Mouse (Mus musculus) MEL (cell line): Measurements from ENCODE around the gene Odaph.

ENCODE experiments used
- CTCF ChIP-seq, 3 experiments: IDR thresholded peaks in 2 of 3; conservative IDR thresholded peaks in 1 of 3; 2 replicates each; pipeline ENCODE4 v1.5.1; 2011 to 2012; ENCODE audit warnings: low read length in 3 of 3, low read depth in 2 of 3, mild to moderate bottlenecking in 2 of 3, improper control_type of control experiment in 1 of 3, inconsistent platforms in 1 of 3, mixed read lengths in 1 of 3, moderate library complexity in 1 of 3; ENCODE audit not compliant: control insufficient read depth in 1 of 3, insufficient read depth in 1 of 3, poor library complexity in 1 of 3, severe bottlenecking in 1 of 3
- EP300 ChIP-seq, 2 experiments: IDR thresholded peaks; 2 replicates each; pipeline ENCODE4 v1.6.1; 2011; ENCODE audit warnings: improper control_type of control experiment in 2 of 2, low read length in 2 of 2, low read depth in 1 of 2, mild to moderate bottlenecking in 1 of 2
- JUND ChIP-seq: IDR thresholded peaks from 2 replicates; pipeline ENCODE4 v1.6.1; 2011; ENCODE audit warnings: low read depth, mild to moderate bottlenecking, improper control_type of control experiment, low read length
- NRF1 ChIP-seq: IDR thresholded peaks from 2 replicates; pipeline ENCODE4 v1.6.1; 2014; ENCODE audit warnings: low read depth, mild to moderate bottlenecking, inconsistent platforms, low read length, improper control_type of control experiment, moderate library complexity; ENCODE audit not compliant: poor library complexity, insufficient read depth, severe bottlenecking
- POLR2A ChIP-seq, 2 experiments: IDR thresholded peaks; 2 replicates each; pipeline ENCODE4 v1.6.1; 2011 to 2012; ENCODE audit warnings: low read length in 2 of 2, mild to moderate bottlenecking in 2 of 2, control low read depth in 1 of 2, improper control_type of control experiment in 1 of 2, low read depth in 1 of 2, moderate library complexity in 1 of 2; ENCODE audit not compliant: control insufficient read depth in 1 of 2, insufficient read depth in 1 of 2, poor library complexity in 1 of 2
- TBP ChIP-seq: IDR thresholded peaks from 2 replicates; pipeline ENCODE4 v1.8.0; 2011; ENCODE audit warnings: low read depth, low read length, improper control_type of control experiment
- USF1 ChIP-seq: IDR thresholded peaks from 2 replicates; pipeline ENCODE4 v1.6.1; 2014; ENCODE audit warnings: low read depth, mild to moderate bottlenecking, inconsistent platforms, low read length, improper control_type of control experiment, moderate library complexity
- ZNF384 ChIP-seq: IDR thresholded peaks from 2 replicates; pipeline ENCODE4 v1.6.1; 2012; ENCODE audit warnings: low read depth, mild to moderate bottlenecking, inconsistent platforms, low read length, improper control_type of control experiment

DNA sequence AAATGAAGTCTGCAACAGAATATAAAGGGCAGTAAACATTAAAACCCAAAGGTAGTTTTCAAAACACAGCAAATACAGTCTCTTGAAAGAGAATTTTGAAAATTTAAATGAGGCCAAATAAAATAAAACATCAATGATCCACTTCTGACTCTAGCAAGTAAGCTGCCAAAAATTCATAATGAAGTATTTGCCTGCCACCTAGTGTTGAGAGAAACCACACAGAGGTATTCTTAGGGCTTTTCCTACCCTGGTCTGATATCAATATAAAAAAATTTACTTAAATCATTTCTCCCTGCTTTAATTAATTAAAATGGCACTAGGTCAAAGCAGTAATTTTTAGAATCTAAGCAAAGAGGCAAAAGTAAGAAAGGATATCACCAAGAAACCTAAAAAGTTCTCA lies 35.9 kb upstream of the Odaph start:
- no peak for TF ChIP-seq JUND
- no peak for TF ChIP-seq TBP
- TF ChIP-seq NRF1 = no peak
- TF ChIP-seq CTCF (IDR thresholded peaks at IDR 0.05 in 2 of 3, conservative IDR thresholded peaks at IDR 0.05 in 1 of 3; ENCODE audit: control insufficient read depth in 1 of 3, insufficient read depth in 1 of 3, low read depth in 2 of 3, low read length in 3 of 3, poor library complexity in 1 of 3, severe bottlenecking in 1 of 3) = peak in 1 of 3 experiments; percentile 65; a peak in 2 of 6 replicates
- no peak for TF ChIP-seq EP300 (IDR thresholded peaks at IDR 0.05; ENCODE audit: low read depth in 1 of 2, low read length in 2 of 2)
- TF ChIP-seq ZNF384 = no peak
- no peak for TF ChIP-seq POLR2A (IDR thresholded peaks at IDR 0.05; ENCODE audit: control insufficient read depth in 1 of 2, insufficient read depth in 1 of 2, low read depth in 1 of 2, low read length in 2 of 2, poor library complexity in 1 of 2)
- TF ChIP-seq USF1 = no peak
